Mouse (Mus musculus) neutrophil, adult 5-6 weeks (primary cell): ENCODE results near the gene Sema4g. TPM values are rescaled to one million over a fixed set of nuclear protein-coding genes. Genes with fewer than 3 reads are reported as not detected.

Experiments used
- ATAC-seq: fragments of 151-379, 151-347 bp; 2 replicates; pipeline ENCODE4 v1.8.0; 2017; ENCODE audit warnings: mild to moderate bottlenecking, moderate TSS enrichment; ENCODE audit not compliant: insufficient number of reproducible peaks, poor library complexity, low FRiP score, severe bottlenecking; ENCODE audit errors: extremely low read depth
- total RNA-seq: library from RNA; stranded (forward); fragments of 200-1000 nt; gene quantifications from 2 replicates; pipeline ENCODE4 v1.2.3, GENCODE M21; 2017

Sema4g gene
- total RNA-seq, 1 experiment from 2014 or later: not detected

DNA sequence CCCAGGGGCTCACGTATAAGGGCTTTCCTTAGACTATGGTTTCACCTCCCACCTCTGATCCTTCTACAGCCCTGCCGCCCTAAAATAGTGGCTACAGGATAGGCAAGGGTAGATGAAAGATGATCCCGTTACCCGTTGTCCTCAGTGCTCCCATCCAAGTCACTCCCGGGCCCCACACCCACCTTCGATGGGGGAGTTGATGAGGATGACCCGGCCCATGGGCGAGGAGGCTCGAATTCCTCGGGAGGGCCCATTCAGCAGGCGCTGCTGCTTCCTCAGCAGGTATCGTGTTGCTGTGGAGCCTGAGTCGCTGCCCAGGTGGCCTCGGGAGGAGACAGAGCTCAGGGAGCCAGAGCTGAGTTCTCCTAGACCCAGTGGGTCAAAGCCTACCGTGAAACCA is 56.3 kb downstream of the Sema4g start:
- no peak for ATAC-seq

DNA sequence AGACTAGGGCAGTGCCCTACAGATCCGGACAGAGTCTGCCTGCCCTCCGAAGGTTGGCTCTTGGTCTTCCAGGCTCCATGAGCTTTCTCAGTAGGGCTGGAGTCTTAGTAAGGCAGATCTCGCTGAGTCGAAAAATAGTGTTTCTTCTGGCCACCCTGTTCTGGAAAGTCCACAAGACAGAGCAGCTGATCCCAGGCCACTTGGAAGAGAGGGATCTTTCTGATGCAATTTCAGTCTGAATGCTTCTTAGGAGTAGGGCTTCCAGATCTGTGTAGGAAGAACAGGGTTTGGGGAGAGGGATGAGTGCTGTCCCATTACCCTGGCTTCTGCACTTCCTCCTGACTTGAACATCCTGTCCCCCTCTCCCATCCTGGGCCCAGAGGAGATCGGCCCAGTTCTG is 56.8 kb downstream of the Sema4g start, which contains the start of gene Pdzd7:
Gene Pdzd7 (minus strand): TSS at position 67 of the 400 bp plus-strand sequence.
- ATAC-seq: no peak

GRCm38 (mm10) chr19:45046523-45047321 is 57.8 kb downstream of the Sema4g start:
- peak; percentile 21; the same call in 1 of the 2 replicates for ATAC-seq

DNA sequence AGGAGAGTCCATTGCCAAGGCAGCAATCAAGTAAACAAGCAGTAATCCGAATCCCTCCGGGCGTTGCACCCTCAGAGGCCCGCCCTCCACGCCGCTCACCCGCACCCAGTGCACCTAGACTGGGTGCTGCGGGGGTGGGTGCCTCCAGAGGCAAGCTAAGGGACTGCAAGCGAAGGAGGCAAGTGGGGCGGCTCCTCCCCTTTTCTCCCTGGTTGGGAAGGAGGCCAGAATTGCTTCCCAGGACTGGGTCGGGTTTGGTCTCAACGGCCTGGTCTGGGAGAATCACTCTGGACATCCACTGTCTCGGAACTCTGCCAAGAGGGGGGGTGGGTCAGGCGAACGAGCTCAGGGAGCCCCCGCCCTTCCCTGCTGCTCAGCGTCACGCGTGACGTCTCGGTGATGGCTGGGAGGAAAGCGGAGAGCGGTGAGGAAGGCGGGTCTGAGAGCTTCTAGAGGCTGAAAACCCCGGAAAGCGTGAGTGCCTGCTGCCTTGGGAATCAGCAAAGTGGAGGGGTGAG is 58.6 kb downstream of the Sema4g start, which contains the start of gene Sfxn3:
Gene Sfxn3 (plus strand): TSS at position 87 of the 518 bp plus-strand sequence.
- peak; percentile 80 for ATAC-seq

GRCm38 (mm10) chr19:45047935-45048643 is 59.2 kb downstream of the Sema4g start:
- peak; percentile 57 for ATAC-seq

- no peak for ATAC-seq
Observed at GRCm38 (mm10) chr19:45048644-45049365, 59.9 kb downstream of the Sema4g start.

- no peak for ATAC-seq
Observed at GRCm38 (mm10) chr19:45049523-45049922, 60.6 kb downstream of the Sema4g start.

Other genes with a start within 250 kb of the Sema4g start
- not detected in 2 replicates for gene Pax2, start 233.1 kb upstream of the Sema4g start, total RNA-seq
- 48.7 and 56.7 TPM in 2 replicates for gene Slf2, start 58.0 kb upstream of the Sema4g start, total RNA-seq
- 9.4 and 12.3 TPM in 2 replicates for gene Twnk, start 16.6 kb downstream of the Sema4g start, total RNA-seq
- gene Mrpl43, start 17.3 kb downstream of the Sema4g start, total RNA-seq: 31.8 and 32.7 TPM in 2 replicates
- gene Lzts2, start 25.3 kb downstream of the Sema4g start, total RNA-seq: 1.7 and 2.2 TPM in 2 replicates
- not detected in 2 replicates for gene Pdzd7, start 56.6 kb downstream of the Sema4g start, total RNA-seq
- 19.6 and 22.0 TPM in 2 replicates for gene Sfxn3, start 58.4 kb downstream of the Sema4g start, total RNA-seq
- 1.4 TPM in 1 of 2 replicates, not detected in the other for gene Kazald1, start 86.1 kb downstream of the Sema4g start, total RNA-seq
- gene Tlx1, start 161.6 kb downstream of the Sema4g start, total RNA-seq: not detected in 2 replicates
- not detected in 2 replicates for gene Lbx1, start 246.7 kb downstream of the Sema4g start, total RNA-seq